Mouse (Mus musculus): ENCODE results near the gene Zscan10. TPM values are rescaled to one million over a fixed set of nuclear protein-coding genes. Genes with fewer than 3 reads are reported as not detected.
A peak's percentile ranks its signal among the peaks of the same experiment; 100 is the strongest.

Zscan10 gene
- polyA plus RNA-seq, 1 experiment = 0.02 TPM

DNA sequence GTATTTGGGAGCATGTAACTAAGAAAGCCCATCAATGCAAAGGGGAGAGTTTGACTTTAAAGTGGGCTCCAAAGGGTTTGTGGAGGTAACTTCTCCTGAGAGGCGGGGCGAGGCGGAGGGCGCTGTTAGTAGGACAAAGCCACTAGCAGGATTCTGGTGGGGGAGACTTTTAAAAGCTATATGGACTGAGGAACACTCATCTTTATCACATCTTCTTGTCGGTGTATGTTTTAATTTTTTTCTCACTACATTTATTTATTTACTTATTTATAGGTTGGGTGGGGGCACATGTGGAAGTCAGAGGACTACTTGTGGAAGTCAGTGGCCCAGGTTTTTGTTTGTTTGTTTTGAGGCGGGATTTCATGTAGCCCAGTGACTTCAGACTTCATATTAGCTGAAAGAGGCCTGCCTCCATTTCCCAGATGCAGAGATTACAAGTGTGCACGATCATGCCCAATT lies 1.0 kb upstream of the Zscan10 start:
- Histone ChIP-seq H3K4me3 (peak overlapping the region; percentile 32), H3K4me2 (ENCODE audit: low read depth) (peak overlapping the region; percentile 98), H3K79me2 (ENCODE audit: control insufficient read depth, insufficient read depth) (no peaks in the 10 kb centered on the region), H3ac (ENCODE audit: control insufficient read depth, insufficient read length) (no peak overlapping the region), H3K27me3 (ENCODE audit: control insufficient read depth, insufficient read depth, insufficient read length) (no peaks in the 10 kb centered on the region), H3K36me3 (ENCODE audit: control insufficient read depth, insufficient read depth) (no peaks in the 10 kb centered on the region)
- TF ChIP-seq MYOD1 (IDR thresholded peaks at IDR 0.05; ENCODE audit: control insufficient read depth in 1 of 3, insufficient read length in 2 of 3, low read depth in 2 of 3) (no peak), REST (IDR thresholded peaks at IDR 0.05; ENCODE audit: insufficient read depth, insufficient read length) (no peak), MAX (IDR thresholded peaks at IDR 0.05; ENCODE audit: low read depth) (no peak), TCF3 (IDR thresholded peaks at IDR 0.05; ENCODE audit: insufficient read length, low read depth) (no peak), USF1 (IDR thresholded peaks at IDR 0.05; ENCODE audit: low read depth) (no peak), POLR2AphosphoS2 (IDR thresholded peaks at IDR 0.05; ENCODE audit: insufficient read length, low read depth) (no peak), E2F4 (IDR thresholded peaks at IDR 0.05; ENCODE audit: insufficient read depth) (no peak), POLR2A (IDR thresholded peaks at IDR 0.05; ENCODE audit: insufficient read length, low read depth) (no peak), SRF (IDR thresholded peaks at IDR 0.05; ENCODE audit: control insufficient read depth, insufficient read length, low read depth) (no peak), CEBPB (IDR thresholded peaks at IDR 0.05; ENCODE audit: insufficient read depth, poor library complexity, severe bottlenecking) (no peak), TCF12 (IDR thresholded peaks at IDR 0.05; ENCODE audit: insufficient read depth, poor library complexity, severe bottlenecking) (no peak)

GRCm38 (mm10) chr17:23601836-23602585 lies 1.4 kb downstream of the Zscan10 start:
- H3K4me2 ChIP-seq (ENCODE audit: low read depth) = no peak overlapping the region
- TF ChIP-seq POLR2AphosphoS2 (IDR thresholded peaks at IDR 0.05; ENCODE audit: insufficient read length, low read depth) = no peak
- TF ChIP-seq REST (IDR thresholded peaks at IDR 0.05; ENCODE audit: insufficient read depth, insufficient read length) = no peak
- no peak for TF ChIP-seq E2F4 (IDR thresholded peaks at IDR 0.05; ENCODE audit: insufficient read depth)
- no peak for TF ChIP-seq MYOG (IDR thresholded peaks at IDR 0.05; ENCODE audit: control insufficient read depth in 1 of 3, insufficient read depth in 1 of 3, insufficient read length in 2 of 3, low read depth in 2 of 3)
- no peak for TF ChIP-seq USF1 (IDR thresholded peaks at IDR 0.05; ENCODE audit: low read depth)
- no peak for TF ChIP-seq POLR2A (IDR thresholded peaks at IDR 0.05; ENCODE audit: insufficient read length, low read depth)
- TF ChIP-seq MAX (IDR thresholded peaks at IDR 0.05; ENCODE audit: low read depth) = no peak
- H3K79me2 ChIP-seq (ENCODE audit: control insufficient read depth, insufficient read depth) = no peaks in the 10 kb centered on the region
- no peaks in the 10 kb centered on the region for H3K27me3 ChIP-seq (ENCODE audit: control insufficient read depth, insufficient read depth, insufficient read length)
- H3K4me3 ChIP-seq = no peak overlapping the region
- no peaks in the 10 kb centered on the region for H3K36me3 ChIP-seq (ENCODE audit: control insufficient read depth, insufficient read depth)
- no peak overlapping the region for H3ac ChIP-seq (ENCODE audit: control insufficient read depth, insufficient read length)

GRCm38 (mm10) chr17:23603077-23603476 lies 2.4 kb downstream of the Zscan10 start:
- H3K27me3 ChIP-seq (ENCODE audit: control insufficient read depth, insufficient read depth, insufficient read length) = no peaks in the 10 kb centered on the region
- no peak overlapping the region for H3ac ChIP-seq (ENCODE audit: control insufficient read depth, insufficient read length)
- H3K36me3 ChIP-seq (ENCODE audit: control insufficient read depth, insufficient read depth) = no peaks in the 10 kb centered on the region
- TF ChIP-seq MYOD1 (IDR thresholded peaks at IDR 0.05; ENCODE audit: control insufficient read depth in 1 of 3, insufficient read length in 2 of 3, low read depth in 2 of 3) (no peak), MYOG (IDR thresholded peaks at IDR 0.05; ENCODE audit: control insufficient read depth in 1 of 3, insufficient read depth in 1 of 3, insufficient read length in 2 of 3, low read depth in 2 of 3) (no peak), POLR2AphosphoS2 (IDR thresholded peaks at IDR 0.05; ENCODE audit: insufficient read length, low read depth) (no peak), E2F4 (IDR thresholded peaks at IDR 0.05; ENCODE audit: insufficient read depth) (no peak), TCF12 (IDR thresholded peaks at IDR 0.05; ENCODE audit: insufficient read depth, poor library complexity, severe bottlenecking) (no peak), SRF (IDR thresholded peaks at IDR 0.05; ENCODE audit: control insufficient read depth, insufficient read length, low read depth) (no peak), CEBPB (IDR thresholded peaks at IDR 0.05; ENCODE audit: insufficient read depth, poor library complexity, severe bottlenecking) (no peak), POLR2A (IDR thresholded peaks at IDR 0.05; ENCODE audit: insufficient read length, low read depth) (no peak), USF1 (IDR thresholded peaks at IDR 0.05; ENCODE audit: low read depth) (no peak), MAX (IDR thresholded peaks at IDR 0.05; ENCODE audit: low read depth) (no peak), TCF3 (IDR thresholded peaks at IDR 0.05; ENCODE audit: insufficient read length, low read depth) (no peak), REST (IDR thresholded peaks at IDR 0.05; ENCODE audit: insufficient read depth, insufficient read length) (no peak)
- no peak overlapping the region for H3K4me3 ChIP-seq
- no peak overlapping the region for H3K4me2 ChIP-seq (ENCODE audit: low read depth)
- H3K79me2 ChIP-seq (ENCODE audit: control insufficient read depth, insufficient read depth) = no peaks in the 10 kb centered on the region

GRCm38 (mm10) chr17:23603542-23603941 lies 2.9 kb downstream of the Zscan10 start:
- Histone ChIP-seq H3ac (ENCODE audit: control insufficient read depth, insufficient read length) (no peak overlapping the region), H3K27me3 (ENCODE audit: control insufficient read depth, insufficient read depth, insufficient read length) (no peaks in the 10 kb centered on the region), H3K79me2 (ENCODE audit: control insufficient read depth, insufficient read depth) (no peaks in the 10 kb centered on the region), H3K4me3 (no peak overlapping the region), H3K4me2 (ENCODE audit: low read depth) (no peak overlapping the region), H3K36me3 (ENCODE audit: control insufficient read depth, insufficient read depth) (no peaks in the 10 kb centered on the region)
- TF ChIP-seq TCF3 (IDR thresholded peaks at IDR 0.05; ENCODE audit: insufficient read length, low read depth) = no peak
- TF ChIP-seq E2F4 (IDR thresholded peaks at IDR 0.05; ENCODE audit: insufficient read depth) = no peak
- TF ChIP-seq POLR2AphosphoS2 (IDR thresholded peaks at IDR 0.05; ENCODE audit: insufficient read length, low read depth) = no peak
- TF ChIP-seq USF1 (IDR thresholded peaks at IDR 0.05; ENCODE audit: low read depth) = no peak
- TF ChIP-seq REST (IDR thresholded peaks at IDR 0.05; ENCODE audit: insufficient read depth, insufficient read length) = no peak
- no peak for TF ChIP-seq SRF (IDR thresholded peaks at IDR 0.05; ENCODE audit: control insufficient read depth, insufficient read length, low read depth)
- TF ChIP-seq MAX (IDR thresholded peaks at IDR 0.05; ENCODE audit: low read depth) = no peak
- no peak for TF ChIP-seq TCF12 (IDR thresholded peaks at IDR 0.05; ENCODE audit: insufficient read depth, poor library complexity, severe bottlenecking)
- no peak for TF ChIP-seq POLR2A (IDR thresholded peaks at IDR 0.05; ENCODE audit: insufficient read length, low read depth)
- TF ChIP-seq CEBPB (IDR thresholded peaks at IDR 0.05; ENCODE audit: insufficient read depth, poor library complexity, severe bottlenecking) = no peak
- no peak for TF ChIP-seq MYOD1 (IDR thresholded peaks at IDR 0.05; ENCODE audit: control insufficient read depth in 1 of 3, insufficient read length in 2 of 3, low read depth in 2 of 3)
- TF ChIP-seq MYOG (IDR thresholded peaks at IDR 0.05; ENCODE audit: control insufficient read depth in 1 of 3, insufficient read depth in 1 of 3, insufficient read length in 2 of 3, low read depth in 2 of 3) = no peak
